Mouse (Mus musculus) common myeloid progenitor, adult 5-6 weeks (primary cell): Measurements from ENCODE around the gene Actbl2. TPM values are rescaled to one million over a fixed set of nuclear protein-coding genes. Genes with fewer than 3 reads are reported as not detected.

ENCODE experiments used
- ATAC-seq: replicated peaks from 2 replicates; pipeline ENCODE4 v1.8.0; 2016; ENCODE audit warnings: low read depth, mild to moderate bottlenecking, moderate TSS enrichment, inconsistent platforms; ENCODE audit not compliant: poor library complexity, severe bottlenecking
- total RNA-seq: library from RNA; stranded (forward); fragments of 200-1000, 187-1606 nt; gene quantifications from 2 replicates; pipeline ENCODE4 v1.2.3, GENCODE M21; 2017

Gene Actbl2
- not detected in 2 replicates for total RNA-seq

DNA sequence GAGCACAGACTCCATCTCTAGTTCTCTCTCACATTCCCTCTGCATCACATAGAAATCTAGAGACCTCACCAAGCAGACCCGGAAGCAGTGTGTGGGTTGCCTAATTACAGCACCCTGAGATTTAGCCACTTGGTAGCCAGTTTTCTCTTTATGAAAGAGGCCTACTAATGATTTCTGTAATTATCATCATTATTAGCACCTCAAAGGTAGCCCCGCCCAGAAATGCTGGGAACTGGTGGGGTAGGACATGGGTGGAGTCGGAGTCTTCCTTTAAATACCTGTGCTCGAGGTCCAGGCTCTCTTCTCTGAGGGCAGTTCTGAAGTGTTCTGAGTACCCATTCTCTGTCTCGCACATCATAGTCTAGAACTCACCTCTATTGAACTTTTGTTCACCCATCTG is at the start of gene Actbl2:
TSS of gene Actbl2 (plus strand) at position 301 of the 400 bp plus-strand sequence.
- ATAC-seq, result no peak

DNA sequence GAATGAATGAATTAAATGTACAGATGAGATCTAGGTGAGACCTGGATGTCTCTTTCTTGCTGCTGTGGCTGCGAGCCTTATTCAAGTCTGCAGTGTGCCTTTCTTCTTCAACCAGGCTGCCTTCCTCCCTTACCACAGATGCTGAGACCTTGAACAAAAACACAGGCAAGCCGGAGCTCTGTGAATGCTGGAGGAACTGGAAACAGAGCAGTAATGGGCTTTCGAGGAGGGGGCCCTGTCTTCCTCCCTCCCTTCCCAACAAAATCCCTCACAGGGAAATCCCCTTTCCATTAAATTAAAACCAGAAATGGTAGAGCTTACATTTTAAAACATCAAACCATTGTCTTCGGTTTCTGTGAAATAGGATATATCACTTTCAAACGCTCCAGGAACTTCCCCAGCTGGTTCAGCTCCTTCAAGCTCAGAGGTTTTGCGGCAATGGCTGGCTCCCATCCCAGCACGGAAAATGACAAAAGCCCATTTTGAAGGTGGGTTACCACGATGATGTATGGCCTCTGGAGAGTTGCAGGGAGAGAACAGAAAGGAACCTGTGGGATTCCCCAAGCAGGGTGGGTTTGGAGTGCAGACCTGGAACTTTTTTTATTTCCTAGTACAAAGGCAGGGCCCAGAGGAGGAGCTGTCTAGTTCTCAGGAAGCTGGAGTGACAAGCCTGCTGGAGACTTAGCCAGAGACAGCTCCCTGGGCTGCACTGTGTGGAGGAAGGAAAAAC is 44.0 kb upstream of the Actbl2 start:
- ATAC-seq, result peak; percentile 72

DNA sequence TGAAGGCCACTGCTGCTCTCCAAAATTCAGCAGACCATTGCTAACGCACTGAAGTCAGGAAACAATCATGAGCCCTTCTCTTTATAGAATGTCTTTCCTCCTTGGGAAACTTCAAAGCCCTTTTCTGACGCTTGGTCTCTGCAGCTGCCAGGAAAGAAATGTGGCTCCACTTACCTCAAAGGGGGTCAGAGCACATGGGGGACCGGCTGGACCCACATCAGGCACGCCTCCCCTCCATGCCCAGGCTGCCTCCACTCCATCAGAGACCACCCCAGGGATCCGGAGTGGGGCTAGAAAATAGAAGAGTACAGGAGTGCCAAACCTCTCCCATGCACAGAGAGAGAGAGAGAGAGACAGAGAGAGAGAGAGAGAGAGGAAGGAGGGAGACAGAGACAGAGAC is 26.0 kb upstream of the Actbl2 start:
- no peak for ATAC-seq

DNA sequence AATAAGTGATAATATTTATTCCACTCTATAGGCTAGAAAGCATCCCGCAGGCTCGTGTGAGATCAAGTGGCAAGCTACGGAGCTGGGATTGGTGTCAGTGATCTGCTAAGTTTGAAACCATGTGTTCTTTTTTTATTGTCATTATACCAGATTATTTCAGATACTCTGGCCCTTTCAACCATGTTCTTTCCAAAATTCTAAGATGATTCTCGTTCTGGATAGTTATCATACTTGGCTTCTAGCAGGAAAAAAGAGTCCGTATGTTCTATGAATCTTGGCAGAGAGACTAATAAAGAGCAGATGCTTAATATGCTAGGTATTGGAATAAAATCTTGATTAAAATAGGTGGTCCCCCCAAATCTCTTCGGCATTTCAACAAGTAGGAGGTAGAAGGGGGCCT is 25.3 kb upstream of the Actbl2 start:
- ATAC-seq, result no peak

GRCm38 (mm10) chr13:111232416-111232815 is 22.4 kb upstream of the Actbl2 start:
- no peak for ATAC-seq

- no peak for ATAC-seq
Measured at GRCm38 (mm10) chr13:111233356-111233755, 21.5 kb upstream of the Actbl2 start.

- ATAC-seq, result no peak
Measured at GRCm38 (mm10) chr13:111234573-111234972, 20.2 kb upstream of the Actbl2 start.

- no peak for ATAC-seq
Measured at GRCm38 (mm10) chr13:111235719-111236166, 19.1 kb upstream of the Actbl2 start.

- no peak for ATAC-seq
Measured at GRCm38 (mm10) chr13:111236461-111236864, 18.4 kb upstream of the Actbl2 start.

- no peak for ATAC-seq
Measured at GRCm38 (mm10) chr13:111237296-111237695, 17.5 kb upstream of the Actbl2 start.

DNA sequence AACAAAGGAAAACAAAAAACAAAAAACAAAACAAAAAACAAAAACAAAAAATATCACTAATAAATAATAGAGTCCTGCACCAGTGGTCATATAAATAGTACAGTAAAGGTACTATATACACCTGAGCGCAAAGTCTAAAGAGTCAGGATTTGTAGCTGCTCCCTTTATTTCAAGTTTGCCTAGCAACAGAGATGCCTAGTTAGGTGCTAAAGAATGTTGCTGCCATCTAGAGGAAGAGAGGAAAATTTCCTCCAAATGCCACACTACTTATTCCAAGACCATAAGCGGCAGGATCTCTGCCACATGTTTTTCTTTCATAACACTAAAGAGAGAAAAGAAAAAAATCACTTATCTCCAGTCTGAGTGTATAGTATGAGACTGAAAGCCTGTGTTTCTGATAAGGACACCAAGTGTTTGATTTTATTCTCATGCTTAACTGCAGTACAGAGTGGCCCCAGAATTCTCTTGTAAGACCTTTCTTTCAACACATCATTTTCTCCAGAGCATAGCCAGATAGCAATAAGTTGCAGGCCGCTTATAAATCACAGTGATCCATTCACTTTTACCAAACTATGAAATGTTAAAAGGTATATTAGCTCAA is 16.8 kb upstream of the Actbl2 start:
- peak; percentile 73 for ATAC-seq

DNA sequence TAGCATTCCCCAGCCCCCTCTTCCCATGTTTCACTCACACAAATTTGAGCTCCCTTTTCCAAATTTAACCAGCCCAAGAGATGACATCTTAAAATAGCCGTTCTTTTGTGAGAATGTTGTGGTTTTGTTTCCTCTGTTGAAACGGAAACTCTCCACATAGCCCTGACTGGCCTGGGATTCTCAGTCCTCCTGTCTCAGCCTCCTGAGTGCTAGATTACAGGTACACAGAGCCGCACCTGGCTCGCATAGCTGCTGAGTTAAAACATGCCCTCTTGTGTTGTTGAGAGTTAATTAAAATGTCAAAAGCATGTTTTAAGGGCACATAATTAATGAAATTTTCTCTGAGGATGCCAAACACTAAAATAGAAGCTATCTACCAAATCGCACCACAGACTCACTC is 3.7 kb upstream of the Actbl2 start:
- no peak for ATAC-seq

DNA sequence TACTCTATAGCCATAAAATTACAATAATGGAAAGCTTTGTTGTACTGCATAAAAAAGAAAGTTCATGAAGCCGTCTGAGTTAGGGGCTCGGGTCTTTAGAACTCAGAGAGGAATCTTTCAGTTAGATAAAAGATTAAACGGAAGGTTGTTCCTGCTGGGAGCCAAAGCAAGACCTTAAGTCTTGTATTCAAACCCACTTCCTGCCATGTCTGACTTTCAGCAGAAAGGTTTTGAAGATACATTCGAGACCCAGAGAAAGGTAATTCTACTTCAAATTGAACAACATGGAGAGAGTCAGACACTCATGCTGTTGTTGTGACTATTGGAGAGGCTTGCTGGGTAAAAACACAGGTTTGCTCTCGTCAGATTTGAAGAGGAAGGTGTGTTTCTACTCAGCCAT is 3.0 kb upstream of the Actbl2 start:
- ATAC-seq, result no peak

DNA sequence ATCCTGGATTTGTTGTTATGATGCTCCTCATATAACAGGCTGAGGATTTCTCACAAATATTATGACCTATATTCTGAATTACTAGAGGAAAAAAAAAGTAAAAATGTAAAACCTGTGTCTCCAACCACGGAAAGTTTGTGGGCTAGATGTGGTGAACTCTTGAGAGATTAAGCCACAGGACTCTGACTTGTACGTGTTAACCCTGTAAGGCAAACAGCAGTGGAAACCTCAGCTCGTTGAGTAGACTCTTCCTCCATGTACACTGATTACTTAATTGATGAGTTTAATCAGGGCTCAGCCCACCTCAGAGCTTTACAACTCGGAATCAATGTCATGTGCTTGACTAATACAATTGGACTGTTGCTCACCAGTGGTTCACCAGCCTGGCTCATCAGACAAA is 3.2 kb downstream of the Actbl2 start:
- 0 out of 2 replicates have a peak, but pooled peaks have one; percentile 29 for ATAC-seq

DNA sequence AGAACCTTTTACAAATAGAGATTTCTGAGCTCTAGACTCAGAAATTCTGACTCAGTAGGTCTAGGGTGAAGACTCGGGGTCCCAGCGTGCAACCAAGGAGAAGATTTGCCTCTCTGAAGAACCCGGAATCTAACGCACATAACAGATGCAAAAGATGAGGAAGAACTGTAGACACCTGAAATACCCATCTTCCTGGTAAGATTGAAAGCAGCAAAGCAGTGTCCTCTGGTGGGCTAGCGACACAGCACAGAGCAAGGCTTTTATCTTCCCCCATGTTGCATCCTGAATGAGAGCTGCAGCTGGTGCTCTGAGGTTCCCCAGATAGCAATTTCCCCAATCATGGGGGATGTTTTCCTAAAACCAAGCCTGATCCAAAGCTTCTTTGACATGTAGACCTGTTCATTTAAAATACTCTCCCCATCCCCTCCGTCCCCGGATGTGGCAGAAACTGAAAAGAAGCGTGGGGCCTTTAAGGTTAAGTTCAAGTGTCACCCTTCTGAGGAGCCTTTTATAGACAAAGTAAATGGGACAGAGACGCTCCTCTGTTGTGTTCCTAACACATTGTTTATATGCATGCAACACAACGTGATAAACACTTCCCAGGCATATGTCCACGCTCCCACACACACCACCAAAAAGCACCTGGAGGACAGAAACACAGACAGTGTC is 3.7 kb downstream of the Actbl2 start:
- no peak for ATAC-seq

GRCm38 (mm10) chr13:111259093-111259491 is 4.3 kb downstream of the Actbl2 start:
- ATAC-seq, result no peak

DNA sequence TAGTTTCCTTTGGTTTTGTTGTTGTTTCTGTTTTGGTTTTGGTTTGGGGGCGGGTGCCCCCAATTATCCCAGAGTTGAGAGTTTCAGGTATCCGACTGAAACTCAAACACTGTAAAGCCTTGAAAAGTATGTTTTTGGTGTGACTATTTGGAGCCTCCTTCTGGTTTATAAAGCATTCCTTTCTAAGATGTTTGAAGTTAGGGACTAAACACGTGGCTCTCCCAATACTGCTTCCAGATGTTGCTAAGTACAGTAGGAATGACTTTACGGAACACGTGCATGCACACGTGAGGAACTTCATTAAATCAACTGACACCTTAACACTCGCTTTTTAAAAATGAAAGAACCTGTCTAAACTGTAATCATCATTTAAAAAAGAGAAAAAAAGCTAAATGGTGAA is 4.9 kb downstream of the Actbl2 start:
- no peak for ATAC-seq

GRCm38 (mm10) chr13:111263186-111263585 is 8.4 kb downstream of the Actbl2 start:
- no peak for ATAC-seq

DNA sequence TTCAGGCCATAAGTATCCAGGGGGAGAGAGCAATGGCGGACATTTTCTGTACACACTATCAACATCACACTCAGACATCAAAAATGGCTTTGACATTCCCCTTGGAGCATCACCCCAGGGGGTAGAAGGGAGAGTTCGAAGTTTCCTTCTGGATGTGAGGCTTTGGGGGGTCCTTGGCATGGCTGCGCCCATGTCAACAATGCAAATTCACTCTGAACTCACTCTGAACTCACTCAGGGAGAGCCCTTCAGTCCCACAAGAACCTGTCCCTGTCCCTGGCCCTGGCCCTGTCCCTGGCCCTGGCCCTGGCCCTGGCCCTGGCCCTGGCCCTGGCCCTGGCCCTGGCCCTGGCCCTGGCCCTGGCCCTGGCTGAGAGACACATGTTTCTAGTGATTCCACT is 8.9 kb downstream of the Actbl2 start:
- no peak for ATAC-seq

DNA sequence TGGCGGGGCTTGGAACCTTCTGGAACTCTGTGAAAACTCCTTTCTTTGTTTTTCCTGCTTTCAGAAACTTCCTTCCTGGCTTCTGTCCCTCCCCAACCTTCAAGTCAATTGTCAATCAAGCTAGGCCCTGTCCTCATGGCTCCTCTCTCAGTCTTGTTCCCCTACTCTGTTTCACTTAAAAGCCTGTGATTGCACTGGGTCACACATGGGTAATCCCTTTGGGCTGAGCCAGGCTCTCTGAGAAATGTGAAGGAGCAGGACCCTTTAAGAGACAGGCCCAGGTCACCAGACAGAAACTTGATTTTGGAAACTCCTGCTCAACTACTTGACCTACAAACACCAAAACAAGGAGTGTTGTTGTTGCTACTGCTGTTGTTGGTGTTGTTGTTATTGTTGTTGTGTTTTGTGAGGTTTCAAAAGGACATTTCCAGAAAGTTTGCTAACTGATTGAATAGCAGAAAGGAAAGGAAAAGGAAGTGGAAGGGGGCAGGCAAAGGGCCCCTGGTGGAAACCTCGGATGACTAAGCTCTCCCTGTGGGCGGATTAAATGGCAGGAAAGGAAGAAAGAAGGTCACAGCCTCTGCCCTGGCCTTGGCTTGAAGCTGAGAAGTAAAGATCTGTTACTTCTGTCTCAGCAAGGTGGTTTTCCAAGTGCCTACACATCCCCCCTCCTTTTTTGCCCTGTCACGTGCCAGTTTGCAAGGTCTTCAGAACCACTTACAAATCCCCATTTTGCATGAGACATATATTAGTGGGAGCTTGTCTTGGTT is 10.6 kb downstream of the Actbl2 start:
- ATAC-seq, result no peak

GRCm38 (mm10) chr13:111266855-111267254 is 12.0 kb downstream of the Actbl2 start:
- no peak for ATAC-seq
